Mouse (Mus musculus): ENCODE measurements around the gene Fam13c.

DNA sequence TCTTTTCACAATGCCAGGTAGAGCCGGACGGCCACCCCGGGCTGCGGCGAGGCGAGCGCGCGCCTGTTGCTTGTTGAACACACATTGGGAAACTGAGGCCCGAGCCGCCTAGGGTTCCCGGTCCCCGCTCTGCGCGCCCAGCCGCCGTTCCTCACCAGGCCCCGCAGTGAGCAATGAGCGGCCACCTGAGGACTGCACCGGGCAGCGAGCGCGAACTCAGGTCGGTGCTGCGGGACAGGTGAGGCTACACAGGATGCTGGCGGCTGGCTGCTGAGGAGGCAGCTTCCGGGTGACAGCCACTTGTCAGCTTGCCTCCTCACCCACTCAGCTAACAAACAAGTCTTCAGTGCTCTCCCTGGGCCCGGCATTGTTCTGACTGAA, 159.6 kb downstream of the Fam13c start:
- TF ChIP-seq CTCF (IDR thresholded peaks at IDR 0.05; ENCODE audit: borderline replicate concordance, control insufficient read depth, extremely low read depth, insufficient read depth, low read length, poor library complexity) (no peak), POLR2A (IDR thresholded peaks at IDR 0.05; ENCODE audit: control insufficient read depth, extremely low read depth, insufficient read depth, low read length, poor library complexity) (no peak)
